Mouse (Mus musculus): Measurements from ENCODE around the gene Ap1s2.

DNA sequence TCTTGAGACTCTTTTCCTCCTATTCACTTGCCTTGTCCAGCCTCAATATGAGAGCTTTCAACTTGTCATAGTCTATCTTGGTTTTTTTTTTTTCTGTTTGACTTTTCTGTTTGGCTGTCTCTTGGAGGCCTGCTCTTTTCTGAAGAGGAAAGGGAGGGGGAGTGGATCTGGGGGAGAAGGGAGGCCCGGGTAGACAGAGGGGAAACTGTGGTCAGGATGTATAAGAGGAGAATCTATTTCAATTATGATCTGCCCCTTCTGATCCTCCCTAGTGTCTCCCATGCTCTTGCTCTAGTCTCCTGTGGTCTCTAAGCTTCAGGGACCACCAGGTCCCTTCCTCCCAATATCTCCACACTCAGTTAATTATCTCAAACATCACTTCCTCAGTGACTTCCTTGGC lies 42.8 kb downstream of the Ap1s2 start:
- TF ChIP-seq POLR2A (IDR thresholded peaks at IDR 0.05; ENCODE audit: borderline replicate concordance, low read depth, low read length) (no peak), CTCF (IDR thresholded peaks at IDR 0.05; ENCODE audit: low read depth, low read length) (no peak)
